Mouse (Mus musculus) mouse trophoblast stem cell (cell line): Measurements from ENCODE around the gene Cdr2l.

Experiments
- in situ Hi-C, 2 experiments: fragments of 300-500 bp; cut with MseI, MboI; formaldehyde crosslinking; loops; 2 replicates in 1 of 2; 3 replicates in 1 of 2; pipeline ENCODE4 v1.15.1; 2025

Gene Cdr2l

DNA sequence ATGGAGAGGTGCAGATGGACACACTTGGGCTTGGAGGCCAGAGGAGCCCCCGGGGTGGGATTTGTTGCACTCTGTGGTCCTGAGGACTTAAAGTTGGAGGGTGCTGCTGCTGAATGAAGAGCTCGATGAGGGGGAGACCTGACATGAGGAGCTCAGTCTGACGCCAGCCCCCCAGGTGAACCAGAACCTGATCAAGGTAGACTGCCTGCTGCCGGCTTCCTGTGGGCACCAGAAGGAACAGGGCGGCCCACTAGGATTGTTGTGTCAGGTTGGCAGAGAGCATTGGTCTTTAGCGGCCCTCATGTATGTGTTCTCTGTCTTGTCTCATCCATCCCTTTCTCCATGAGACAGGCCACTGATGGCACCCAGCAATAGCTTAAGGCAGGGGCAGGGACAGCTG lies 24.0 kb downstream of the Cdr2l start:
- in situ Hi-C loops = no loop called here

DNA sequence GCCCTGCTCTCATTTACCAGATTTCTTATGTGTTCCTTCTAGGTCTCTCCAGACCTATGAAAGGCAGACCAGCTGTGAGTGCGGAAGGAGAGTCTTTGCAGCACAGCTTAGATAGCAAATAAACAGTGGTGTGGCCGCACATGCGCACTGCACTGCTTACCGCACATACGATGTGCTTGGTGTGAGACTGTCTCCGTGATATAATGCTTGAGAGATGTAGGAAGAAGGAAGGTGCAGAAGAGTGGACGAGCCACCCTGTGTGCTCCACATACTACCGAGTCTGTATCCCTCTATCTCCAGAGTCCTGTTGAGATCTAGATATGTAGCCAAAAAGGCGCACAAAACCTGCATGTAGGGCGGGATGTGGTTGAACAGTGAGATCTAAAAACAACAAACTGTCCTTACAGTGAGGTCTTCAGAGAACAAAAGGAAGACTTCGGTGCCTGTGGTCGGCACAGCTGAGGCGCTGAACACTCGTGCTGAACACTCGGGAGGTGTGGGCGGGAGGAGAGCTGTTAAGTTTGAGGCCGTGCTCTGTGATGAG lies 25.2 kb downstream of the Cdr2l start:
- in situ Hi-C loops = no loop called here

DNA sequence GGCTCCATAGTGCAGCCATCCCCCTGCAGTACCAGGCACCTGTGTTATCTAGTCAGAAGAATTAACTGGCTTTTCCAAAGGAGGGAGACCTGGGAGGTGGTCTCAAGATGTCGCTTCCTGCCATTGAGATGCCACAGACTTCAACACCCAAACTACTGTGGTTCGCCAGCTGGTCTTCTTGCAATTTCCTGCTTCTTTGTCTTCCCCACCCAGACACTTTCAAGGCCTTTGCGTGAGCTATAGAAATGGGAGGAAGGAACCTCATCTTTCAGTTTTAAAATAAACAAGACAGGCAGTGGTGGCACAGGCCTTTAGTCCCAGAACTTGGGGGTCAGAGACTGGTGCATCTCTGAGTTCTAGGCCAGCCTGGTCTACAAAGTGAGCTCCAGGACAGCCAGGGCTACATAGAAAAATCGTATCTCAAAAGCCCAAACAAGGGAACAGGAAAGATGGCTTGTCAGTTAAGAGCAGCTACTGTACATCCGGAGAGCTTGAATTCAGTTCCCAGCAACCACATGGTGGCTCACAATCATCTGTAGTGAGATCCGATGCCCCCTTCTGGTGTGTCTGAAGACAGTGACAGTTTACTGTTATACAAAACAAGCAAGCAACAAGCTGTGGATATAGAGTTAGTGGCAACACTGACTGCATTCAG lies 26.7 kb downstream of the Cdr2l start:
- in situ Hi-C loops = no loop called here

DNA sequence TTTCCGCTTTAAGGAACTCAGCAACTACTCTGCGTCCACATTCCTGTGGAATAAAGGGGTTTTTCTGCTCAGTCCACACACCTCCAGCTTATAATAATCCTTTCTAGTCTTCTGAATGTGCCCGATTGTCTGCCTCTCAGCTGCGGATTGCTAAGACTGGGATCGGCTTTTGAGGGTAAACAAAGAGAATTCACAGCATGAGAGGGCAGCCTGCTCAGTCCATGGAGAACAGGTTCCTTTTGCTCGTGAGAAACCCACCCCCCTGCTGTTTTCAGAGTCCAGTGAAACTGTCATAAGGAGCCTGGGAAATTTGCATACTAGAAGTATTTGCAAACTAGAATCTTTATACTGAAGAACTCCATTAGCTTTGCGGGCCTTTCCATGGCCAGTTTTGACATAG lies 27.8 kb downstream of the Cdr2l start:
- in situ Hi-C loops = no loop called here

DNA sequence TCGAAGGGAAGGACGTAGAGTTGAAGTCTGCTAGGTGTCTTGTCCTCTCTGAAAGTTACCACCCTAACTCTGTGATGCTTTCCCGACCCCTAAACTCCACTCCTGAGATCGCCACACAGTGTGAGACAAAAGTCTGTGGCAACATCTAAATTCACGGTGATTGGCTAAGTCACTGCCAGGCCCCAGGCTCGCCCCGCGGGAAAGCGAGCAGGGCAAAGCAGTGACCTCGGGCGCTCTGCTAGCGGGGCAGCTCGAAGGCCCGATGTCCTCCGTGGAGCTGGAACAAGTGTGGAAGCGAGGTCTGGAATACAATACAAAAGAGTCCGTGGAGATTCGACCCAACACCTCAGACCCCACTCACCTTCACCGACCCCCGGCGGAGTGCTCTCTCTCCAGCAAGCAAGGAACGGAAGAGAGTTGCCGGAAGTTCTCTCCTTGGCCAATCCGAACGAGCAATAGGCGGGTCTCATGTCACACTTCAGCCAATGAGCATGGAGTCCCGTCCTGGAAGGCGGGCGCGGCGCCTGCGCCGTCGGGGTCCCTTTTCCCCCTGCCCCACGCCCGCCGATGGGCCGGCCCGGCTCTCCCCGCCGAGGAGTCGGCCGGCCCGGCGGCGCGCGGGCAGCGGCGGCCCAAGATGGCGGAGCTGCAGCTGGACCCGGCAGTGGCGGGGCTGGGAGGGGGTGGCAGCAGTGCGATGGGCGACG lies 38.0 kb downstream of the Cdr2l start, which contains the start of the genes Atp5h and Kctd2:
TSS of gene Atp5h (minus strand) at position 432 of the 707 bp plus-strand sequence.
TSS of gene Kctd2 (plus strand) at position 598 of the 707 bp plus-strand sequence.
- in situ Hi-C loops = no loop called here

DNA sequence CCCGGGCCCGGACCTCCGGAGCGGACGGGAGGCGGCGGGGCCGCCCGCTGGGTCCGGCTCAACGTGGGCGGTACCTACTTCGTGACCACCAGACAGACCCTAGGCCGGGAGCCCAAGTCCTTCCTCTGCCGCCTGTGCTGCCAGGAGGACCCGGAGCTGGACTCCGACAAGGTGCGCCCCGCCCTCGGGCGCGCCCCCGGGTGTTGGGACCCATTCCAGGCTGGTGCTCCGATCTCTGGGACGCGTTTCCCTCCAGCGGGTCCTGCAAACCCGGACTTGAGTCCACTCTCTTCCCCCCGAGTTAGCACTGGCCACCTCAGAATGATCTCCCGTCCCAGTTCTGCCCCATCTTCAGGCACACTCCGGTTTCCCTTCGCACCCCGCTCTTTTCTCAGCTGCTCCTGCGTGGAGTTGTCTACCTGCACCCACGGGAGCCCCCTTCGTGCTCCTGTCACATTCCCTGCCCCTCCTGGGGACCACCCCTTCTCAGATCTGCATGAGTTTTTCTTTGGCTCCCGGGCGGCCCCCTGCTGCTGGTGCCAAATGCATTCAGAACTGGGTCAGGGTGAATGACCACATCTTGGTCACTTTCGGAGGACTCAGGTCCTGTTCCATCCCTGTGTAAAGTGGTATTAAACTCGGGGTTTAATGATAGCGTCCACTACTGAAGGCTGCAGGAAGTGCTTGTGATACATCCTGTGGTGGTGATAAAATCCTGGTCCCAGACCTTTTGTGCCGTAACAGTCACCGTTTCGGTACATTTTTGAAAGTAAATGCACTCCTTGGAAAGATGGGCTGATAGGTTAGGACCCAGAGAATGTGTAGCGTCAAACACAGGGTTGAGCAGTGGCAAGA lies 38.8 kb downstream of the Cdr2l start:
- in situ Hi-C loops = no loop called here

DNA sequence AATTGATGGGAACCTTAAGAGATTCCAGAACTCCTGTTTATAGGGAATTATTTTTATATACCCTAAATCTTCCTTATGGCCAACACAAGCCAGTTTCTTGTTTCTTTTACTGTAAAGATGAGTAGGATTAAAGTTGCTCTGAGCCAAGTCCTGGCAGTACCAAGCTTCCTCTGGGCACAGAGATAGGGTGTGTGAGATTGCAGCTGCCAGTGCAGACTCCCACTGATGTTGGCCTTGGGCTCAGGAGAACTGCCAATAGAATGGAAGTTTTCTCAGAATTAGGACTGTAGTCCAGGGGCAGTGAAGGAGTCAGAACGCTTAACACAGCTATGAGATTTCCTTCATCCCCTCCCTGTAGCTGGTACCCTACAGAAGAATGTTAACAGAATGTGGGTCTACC lies 39.6 kb downstream of the Cdr2l start:
- in situ Hi-C loops = no loop called here

DNA sequence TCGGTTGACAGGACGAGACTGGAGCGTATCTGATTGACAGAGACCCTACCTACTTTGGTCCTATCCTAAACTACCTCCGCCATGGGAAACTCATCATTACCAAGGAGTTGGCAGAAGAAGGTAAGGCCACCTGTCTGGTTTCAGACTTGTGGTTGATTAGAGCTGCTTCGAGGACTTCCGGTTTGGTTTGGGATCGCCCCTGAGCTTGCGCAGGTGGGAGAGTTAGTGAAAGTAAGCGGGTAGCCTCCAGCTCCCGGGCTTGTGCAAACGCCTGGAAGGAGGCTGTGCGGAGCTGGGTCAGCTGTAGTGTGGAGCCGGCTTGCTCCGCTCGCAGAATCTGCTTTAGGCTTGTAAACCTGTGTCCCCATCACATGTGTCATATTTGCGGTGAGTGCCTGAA lies 40.3 kb downstream of the Cdr2l start:
- in situ Hi-C loops = no loop called here

DNA sequence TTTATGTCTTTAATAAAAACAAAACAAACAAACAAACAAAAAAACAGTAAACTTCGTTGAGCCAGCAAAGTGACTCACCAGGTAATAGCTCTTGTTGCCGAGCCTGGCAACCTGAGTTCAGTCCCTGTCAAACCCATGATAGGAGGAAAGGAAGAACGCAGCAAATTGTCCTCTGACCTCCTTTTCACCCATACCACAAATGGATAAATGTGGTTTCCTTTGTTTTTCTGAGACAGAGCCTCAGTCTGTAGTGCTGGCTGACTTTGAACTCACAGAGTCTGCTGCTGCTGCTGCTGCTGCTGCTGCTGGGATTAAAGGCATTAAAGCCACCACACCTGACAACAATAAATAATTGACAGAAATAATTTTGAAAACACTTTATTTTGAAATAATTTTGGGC lies 41.4 kb downstream of the Cdr2l start:
- in situ Hi-C loops = no loop called here

DNA sequence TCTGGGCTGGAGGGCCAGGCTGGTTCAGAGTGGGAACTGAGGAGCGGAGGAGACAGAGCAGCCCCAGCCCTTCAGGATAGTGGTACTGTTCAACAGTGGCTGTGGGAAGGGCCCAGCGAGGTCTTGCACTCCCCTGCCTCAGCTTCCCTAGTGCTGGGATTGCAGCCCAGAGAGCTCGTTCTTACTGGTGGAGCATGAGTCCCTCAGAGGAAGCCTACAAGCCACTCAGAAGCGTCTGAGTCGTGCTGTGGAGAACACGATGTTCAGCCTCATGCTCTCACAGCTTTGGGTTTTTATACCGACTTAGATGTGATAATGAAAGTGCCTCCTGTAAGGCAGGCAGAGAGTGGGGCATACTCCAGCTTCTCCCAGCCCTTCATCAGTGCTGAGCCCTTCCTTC lies 43.0 kb downstream of the Cdr2l start:
- in situ Hi-C loops = no loop called here

DNA sequence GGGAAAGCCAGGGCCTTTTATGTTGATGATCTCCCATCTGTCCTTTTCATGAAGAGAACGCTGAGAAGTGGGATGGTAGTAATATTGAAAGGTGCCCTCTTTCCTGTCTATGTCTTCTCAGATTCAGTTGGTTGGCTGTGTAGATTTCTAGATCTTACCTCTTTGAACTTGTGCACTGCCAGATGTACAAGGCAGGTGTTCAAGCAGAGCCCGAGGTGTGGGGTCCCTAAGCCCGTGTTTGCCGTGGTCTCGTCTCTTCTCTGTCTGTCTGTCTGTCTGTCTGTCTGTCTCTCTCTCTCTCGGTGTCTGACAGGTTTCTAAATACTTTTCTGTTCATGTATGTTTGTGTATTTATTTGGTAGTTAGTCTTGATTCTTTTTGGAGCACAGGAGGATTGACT lies 44.0 kb downstream of the Cdr2l start:
- in situ Hi-C loops = no loop called here

DNA sequence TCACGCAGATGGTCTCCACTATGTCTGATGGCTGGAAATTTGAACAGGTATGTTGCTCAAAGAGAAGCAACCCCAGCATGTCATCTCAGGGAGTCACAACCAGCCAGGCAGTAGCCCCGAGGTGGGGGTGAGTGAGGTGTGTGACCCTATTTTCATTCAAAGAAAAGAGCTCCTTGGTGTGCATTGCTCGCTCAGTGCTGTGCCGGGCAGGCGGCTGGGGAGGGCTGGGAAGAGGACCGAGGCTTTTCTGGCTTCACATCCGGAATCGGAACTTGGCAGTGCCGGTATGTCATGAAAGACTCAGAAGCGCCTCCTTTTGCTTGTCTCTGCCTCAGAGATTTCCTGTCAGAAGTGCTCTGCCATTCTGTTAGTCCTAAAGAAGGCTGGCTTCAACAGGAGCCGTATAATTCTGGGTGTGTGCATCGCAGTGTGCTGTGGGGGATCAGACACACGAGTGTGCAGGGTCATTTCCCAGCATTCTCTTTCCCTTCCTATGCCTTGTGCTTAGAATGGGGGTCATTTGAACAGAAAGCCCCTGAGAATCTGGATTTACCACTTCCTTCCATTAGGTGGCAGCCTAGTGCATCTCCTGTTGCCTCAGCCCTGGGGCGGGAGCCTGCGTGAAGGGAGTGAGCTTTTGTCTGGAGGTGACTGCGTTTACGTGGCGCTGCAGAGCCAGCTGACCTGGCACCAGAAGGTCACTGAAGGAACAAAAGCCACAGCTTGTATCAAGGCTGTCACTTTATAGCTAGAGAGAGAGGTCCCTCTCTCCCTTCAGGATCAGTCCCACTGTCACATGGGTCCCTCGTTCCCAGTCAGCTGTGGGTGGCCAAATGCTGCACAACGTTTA lies 46.0 kb downstream of the Cdr2l start:
- in situ Hi-C loops = no loop called here

DNA sequence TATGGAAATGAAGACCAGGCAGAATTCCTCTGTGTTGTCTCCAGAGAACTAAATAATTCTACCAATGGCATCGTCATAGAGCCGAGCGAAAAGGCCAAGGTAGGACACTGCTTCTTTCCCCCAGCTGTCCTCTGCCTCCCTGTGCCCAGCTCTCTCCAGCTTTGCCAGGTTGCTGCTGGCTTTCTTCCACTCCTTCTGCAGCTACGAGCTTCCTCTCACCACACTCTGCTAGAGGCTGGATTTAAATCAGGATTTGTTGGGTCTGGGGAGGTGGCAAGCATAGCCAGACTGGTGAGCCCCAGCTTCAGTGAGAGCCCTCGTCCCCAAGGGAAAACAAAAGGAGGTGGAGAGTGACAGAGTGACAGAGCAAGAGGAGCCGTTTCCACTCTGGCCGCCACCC lies 47.6 kb downstream of the Cdr2l start:
- in situ Hi-C loops = no loop called here

DNA sequence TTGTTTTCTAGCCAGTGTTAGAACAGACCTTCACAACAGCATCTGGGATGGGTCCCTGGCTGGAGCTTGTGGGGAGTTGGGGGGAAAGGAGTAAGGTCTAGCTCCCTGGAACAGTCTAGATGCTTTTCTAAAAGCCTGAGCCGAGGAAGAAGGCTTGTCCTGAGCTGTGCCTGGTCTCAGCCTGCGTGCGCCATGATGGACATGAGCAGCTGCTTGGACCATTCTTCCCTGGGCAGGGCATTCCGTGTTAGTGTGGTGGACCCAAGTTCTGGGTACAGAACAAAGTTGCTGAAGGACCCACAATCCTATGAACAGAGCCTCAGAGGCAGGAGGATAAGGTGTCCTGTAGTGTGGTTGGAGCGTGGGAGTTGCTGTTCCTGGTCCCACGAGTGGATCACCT lies 48.8 kb downstream of the Cdr2l start:
- in situ Hi-C loops = no loop called here

DNA sequence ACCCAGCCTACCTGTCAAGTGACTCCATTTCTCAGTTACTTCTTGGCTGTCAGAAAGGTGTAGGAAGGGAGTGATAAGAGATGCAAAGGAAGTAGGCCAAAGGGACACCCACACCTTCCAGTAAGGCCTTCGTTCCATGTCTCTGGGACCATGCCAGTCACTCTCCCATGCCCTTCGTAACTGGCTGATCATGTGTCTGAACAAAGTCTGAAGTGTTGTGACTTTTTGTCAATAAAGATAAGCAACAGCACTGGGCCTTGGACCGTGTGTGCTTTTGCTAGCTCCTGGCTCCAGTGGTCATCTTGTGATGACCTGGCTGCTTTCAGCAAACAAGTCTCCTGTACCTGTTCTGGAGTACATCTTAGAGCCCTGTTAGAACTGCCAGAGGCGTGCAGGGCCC lies 51.1 kb downstream of the Cdr2l start:
- in situ Hi-C loops = no loop called here

DNA sequence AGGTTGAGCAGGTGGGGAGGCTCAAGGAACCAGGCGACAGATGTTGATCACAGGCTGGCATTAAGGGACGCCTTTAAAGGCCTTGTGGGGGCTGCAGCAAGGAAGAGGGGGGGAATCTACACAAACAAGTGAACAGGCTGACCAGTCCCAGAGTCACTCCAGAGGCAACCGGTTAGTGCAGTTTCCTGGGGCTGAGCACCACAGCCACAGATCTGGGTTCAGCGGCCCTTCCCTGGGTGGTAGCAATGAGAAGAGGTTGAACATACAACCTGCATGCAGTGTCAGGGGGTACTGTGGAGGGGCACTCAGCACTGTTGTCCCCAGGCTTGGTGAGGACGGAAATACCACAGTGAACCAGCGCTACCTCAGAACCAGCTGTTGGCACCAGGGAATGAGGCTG lies 51.6 kb downstream of the Cdr2l start:
- in situ Hi-C loops = no loop called here

DNA sequence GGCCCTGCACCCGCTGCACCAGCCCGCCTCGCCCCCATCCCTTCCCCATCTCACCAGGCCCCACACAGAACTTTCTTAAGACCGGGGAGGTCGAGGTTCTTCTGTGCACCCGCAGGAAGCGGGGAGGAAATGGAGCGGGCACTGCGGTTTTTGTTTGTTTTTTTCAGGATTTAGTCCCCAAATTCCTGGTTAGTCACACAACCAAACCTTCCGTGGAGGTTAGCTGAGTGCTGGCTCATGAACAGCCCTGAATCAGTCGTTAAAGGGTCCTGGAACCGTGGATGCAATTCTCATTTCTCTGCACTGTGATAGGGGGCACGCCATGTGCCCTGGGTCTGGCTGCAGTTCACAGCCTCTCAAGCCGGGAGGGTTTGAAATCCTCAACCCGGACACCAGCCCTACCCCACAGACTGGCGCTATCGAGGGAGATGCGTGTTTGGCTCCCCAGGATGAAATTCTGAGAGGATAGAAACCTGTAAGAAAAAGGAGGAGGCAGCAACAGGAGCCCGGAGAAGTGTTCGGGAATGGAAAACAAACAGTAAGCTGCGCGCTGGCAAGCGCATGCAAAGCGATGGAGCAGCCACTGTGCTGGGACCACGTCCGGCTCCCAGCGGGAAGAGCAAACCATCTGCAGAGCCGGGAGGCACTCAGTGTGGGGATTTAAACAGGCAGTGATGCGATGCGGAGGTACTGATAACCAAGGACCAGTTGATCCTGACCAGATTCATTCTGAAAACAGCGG lies 54.1 kb downstream of the Cdr2l start:
- in situ Hi-C loops = no loop called here

DNA sequence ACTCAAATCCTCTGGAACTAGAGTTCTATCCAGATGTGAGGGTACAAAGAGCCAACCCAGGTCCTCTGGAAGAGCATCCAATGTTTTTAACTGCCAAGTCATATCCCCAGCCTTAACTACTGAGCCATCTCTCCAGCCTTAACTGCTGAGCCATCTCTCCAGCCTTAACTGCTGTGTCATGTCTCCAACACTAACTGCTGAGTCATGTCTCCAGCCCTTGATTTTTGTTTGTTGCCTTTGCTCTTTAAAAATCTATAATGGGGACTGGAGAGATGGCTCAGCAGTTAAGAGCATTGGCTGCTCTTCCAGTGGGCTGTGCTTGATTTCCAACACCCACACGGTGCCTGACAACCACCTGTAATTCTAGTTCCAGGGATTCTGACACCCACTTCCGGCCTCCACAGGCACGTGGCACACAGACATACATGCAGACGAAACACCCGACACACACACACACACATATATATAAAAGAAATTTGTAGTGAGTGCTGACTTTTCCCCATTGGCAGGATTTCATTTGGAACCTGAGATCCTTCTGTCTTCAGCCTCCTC lies 55.9 kb downstream of the Cdr2l start:
- in situ Hi-C loops = no loop called here

DNA sequence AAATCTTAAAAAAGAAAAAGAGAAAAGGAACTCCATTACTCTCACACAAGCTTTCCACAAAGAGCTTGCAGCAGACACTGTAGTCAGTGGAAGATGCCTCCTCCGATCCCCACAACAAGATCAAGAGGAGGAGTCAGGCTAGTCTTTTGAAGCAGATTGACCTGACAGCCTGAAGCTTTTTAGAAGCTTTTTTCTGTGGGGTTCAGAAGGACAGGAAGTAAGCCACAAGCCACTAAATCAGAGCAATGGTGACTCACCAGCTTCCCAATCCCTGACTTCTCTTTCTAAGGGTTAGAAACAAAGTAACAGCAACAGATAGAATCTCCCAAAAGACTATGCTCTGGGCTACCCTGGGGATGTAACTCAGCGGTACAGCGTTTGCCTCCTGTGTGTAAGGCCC lies 57.6 kb downstream of the Cdr2l start:
- in situ Hi-C loops = no loop called here

DNA sequence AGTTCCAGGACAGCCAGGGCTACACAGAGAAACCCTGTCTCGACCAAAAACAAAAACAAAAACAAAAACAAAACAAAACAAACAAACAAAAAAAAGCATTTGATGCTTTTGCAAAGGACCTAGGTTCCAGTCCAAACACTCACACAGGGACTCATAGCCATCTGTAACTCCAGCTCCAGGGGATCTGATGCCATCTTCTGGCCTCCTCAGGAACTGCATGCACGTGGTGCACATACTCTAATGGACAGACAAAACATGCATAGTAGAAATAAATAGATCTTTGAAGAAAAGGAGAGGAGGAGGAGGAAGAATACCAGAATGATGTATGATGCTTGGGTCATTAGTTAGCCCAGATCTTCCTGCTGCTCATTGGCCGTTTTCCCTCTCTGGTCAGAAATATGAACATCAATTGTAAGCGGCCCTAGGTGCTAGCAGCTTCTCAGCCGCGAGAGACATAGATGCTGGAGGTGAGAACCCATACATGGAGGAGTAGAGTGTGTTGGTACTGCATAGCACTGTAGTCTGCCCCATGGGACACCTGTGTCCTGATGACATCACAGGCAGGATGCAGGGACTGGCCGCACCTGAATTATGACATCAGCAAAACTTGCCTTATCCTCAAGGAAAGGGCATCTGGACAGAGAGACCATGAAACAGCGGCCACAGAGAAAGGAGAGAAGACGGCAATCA lies 58.3 kb downstream of the Cdr2l start, which contains the start of gene Trim80:
TSS of gene Trim80 (plus strand) at position 640 of the 690 bp plus-strand sequence.
- in situ Hi-C loops = no loop called here
